Mouse (Mus musculus): ENCODE data around the gene Plxna4. TPM values are rescaled to one million over a fixed set of nuclear protein-coding genes. Genes with fewer than 3 reads are reported as not detected.

Gene Plxna4
- total RNA-seq, 2 experiments from 2014 or later: 67.6 to 71.8 TPM

GRCm38 (mm10) chr6:32439434-32439833 is 148.6 kb downstream of the Plxna4 start:
- intact Hi-C loops (cut with DNase I): no loop called here
- DNase-seq (ENCODE audit: low spot score in 2 of 2): no peak

GRCm38 (mm10) chr6:32437219-32437618 is 150.8 kb downstream of the Plxna4 start:
- intact Hi-C loops (cut with DNase I): no loop called here
- DNase-seq (ENCODE audit: low spot score in 2 of 2): no peak

GRCm38 (mm10) chr6:32423124-32423523 is 164.9 kb downstream of the Plxna4 start:
- no peak for DNase-seq (ENCODE audit: low spot score in 2 of 2)
- intact Hi-C loops (cut with DNase I): no loop called here

GRCm38 (mm10) chr6:32420610-32421009 is 167.4 kb downstream of the Plxna4 start:
- intact Hi-C loops (cut with DNase I): no loop called here
- DNase-seq (ENCODE audit: low spot score in 2 of 2): no peak

GRCm38 (mm10) chr6:32417351-32417750 is 170.6 kb downstream of the Plxna4 start:
- intact Hi-C loops (cut with DNase I): no loop called here
- DNase-seq (ENCODE audit: low spot score in 2 of 2): no peak

- intact Hi-C loops (cut with DNase I): no loop called here
- DNase-seq (ENCODE audit: low spot score in 2 of 2): no peak
These were observed 176.7 kb downstream of the Plxna4 start for GRCm38 (mm10) chr6:32411325-32411724.

GRCm38 (mm10) chr6:32409625-32410024 is 178.4 kb downstream of the Plxna4 start:
- intact Hi-C loops (cut with DNase I): no loop called here
- peak in 1 of 2 experiments; percentile 40 for DNase-seq (ENCODE audit: low spot score in 2 of 2)

- intact Hi-C loops (cut with DNase I): no loop called here
- no peak for DNase-seq (ENCODE audit: low spot score in 2 of 2)
These were observed 180.3 kb downstream of the Plxna4 start for GRCm38 (mm10) chr6:32407574-32408185.

- peak in 1 of 2 experiments; percentile 77 for DNase-seq (ENCODE audit: low spot score in 2 of 2)
- intact Hi-C loops (cut with DNase I): no loop called here
These were observed 181.5 kb downstream of the Plxna4 start for GRCm38 (mm10) chr6:32406316-32407095.

- intact Hi-C loops (cut with DNase I): no loop called here
- no peak for DNase-seq (ENCODE audit: low spot score in 2 of 2)
These were observed 185.3 kb downstream of the Plxna4 start for GRCm38 (mm10) chr6:32402560-32403235.

- intact Hi-C loops (cut with DNase I): no loop called here
- DNase-seq (ENCODE audit: low spot score in 2 of 2): no peak
These were observed 189.7 kb downstream of the Plxna4 start for GRCm38 (mm10) chr6:32398261-32398660.

- DNase-seq (ENCODE audit: low spot score in 2 of 2): peak; percentile 49 to 68
- intact Hi-C loops (cut with DNase I): no loop called here
These were observed 190.8 kb downstream of the Plxna4 start for GRCm38 (mm10) chr6:32397133-32397730.

GRCm38 (mm10) chr6:32395415-32395814 is 192.6 kb downstream of the Plxna4 start:
- DNase-seq (ENCODE audit: low spot score in 2 of 2): no peak

GRCm38 (mm10) chr6:32392262-32392661 is 195.7 kb downstream of the Plxna4 start:
- intact Hi-C loops (cut with DNase I): no loop called here
- no peak for DNase-seq (ENCODE audit: low spot score in 2 of 2)

More at GRCm38 (mm10) chr6:32395415-32395814, 192.6 kb downstream of the Plxna4 start:
- intact Hi-C loops (cut with DNase I): no loop called here

GRCm38 (mm10) chr6:32388276-32388675 is 199.7 kb downstream of the Plxna4 start:
- intact Hi-C loops (cut with DNase I): no loop called here
- no peak for DNase-seq (ENCODE audit: low spot score in 2 of 2)

GRCm38 (mm10) chr6:32386915-32387314 is 201.1 kb downstream of the Plxna4 start:
- intact Hi-C loops (cut with DNase I): no loop called here
- no peak for DNase-seq (ENCODE audit: low spot score in 2 of 2)

- intact Hi-C loops (cut with DNase I): no loop called here
- DNase-seq (ENCODE audit: low spot score in 2 of 2): no peak
These were observed 203.1 kb downstream of the Plxna4 start for GRCm38 (mm10) chr6:32384937-32385336.

- intact Hi-C loops (cut with DNase I): no loop called here
- DNase-seq (ENCODE audit: low spot score in 2 of 2): peak in 1 of 2 experiments; percentile 40
These were observed 203.6 kb downstream of the Plxna4 start for GRCm38 (mm10) chr6:32384423-32384822.

GRCm38 (mm10) chr6:32381516-32381915 is 206.5 kb downstream of the Plxna4 start:
- no peak for DNase-seq (ENCODE audit: low spot score in 2 of 2)
- intact Hi-C loops (cut with DNase I): no loop called here

GRCm38 (mm10) chr6:32377181-32377580 is 210.8 kb downstream of the Plxna4 start:
- DNase-seq (ENCODE audit: low spot score in 2 of 2): peak; percentile 30 to 33
- intact Hi-C loops (cut with DNase I): no loop called here
